Mouse (Mus musculus): ENCODE results near the gene Nav2.

- TF ChIP-seq FLI1 (IDR thresholded peaks at IDR 0.05; ENCODE audit: low read length) (no peak), GATA1 (IDR thresholded peaks at IDR 0.05; ENCODE audit: borderline replicate concordance, low read length) (no peak)
These were observed 373.9 kb downstream of the Nav2 start for GRCm38 (mm10) chr7:49282446-49282845.
